Mouse (Mus musculus): ENCODE data around the gene Adgrg2.

The Adgrg2 gene

DNA sequence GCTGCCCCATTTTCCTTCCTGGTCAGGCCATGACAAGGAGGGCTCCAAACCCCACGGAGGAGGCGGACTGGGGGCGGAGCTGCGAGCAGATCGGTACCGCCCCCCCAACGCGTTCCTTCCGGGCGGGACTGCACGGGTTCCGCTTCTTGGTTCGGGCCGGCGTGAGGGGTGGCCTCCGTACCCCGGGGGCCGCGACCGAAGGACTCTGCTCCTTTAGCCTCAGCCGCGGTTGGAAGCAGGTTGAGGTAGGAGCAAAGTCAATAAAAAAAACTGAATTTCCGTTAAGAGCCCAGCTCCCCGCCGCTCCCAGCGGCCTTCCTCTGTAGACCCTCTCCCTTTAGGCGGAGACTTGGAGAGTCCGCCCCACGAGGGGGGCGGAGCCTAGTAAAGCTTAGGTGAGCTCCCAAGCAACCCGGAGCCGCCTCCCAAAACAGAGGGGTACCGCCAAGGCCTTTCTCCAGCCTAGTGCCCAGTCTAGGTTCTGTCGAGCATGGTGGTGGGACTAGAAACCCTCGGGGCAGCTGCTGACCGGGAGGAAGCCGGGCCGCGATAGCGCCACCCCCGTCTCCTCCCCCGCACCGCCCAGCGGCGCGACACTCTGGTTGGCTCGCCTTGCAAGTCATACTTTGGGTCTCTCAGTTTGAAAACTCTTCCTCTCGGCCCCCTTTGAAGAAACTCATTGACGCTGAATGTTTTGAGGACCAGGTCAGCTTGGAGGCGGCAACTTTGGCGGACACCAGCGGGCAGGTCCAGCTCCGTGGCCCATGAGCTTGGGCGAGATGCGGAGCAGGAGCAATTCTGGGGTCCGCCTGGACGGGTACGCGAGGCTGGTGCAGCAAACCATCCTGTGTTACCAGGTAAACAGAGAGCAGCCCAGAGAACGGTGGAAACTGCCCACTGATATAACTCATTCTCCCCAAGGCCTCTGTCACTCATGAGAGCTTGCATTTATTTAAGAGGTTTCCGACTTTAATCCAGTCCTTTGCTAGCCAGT lies 111.9 kb downstream of the Adgrg2 start, which contains the start of gene Phka2:
Gene Phka2, plus strand, starts transcription at position 119 of the 994 bp plus-strand sequence.
- DNase-seq (ENCODE audit: low spot score): peak; percentile 82

DNA sequence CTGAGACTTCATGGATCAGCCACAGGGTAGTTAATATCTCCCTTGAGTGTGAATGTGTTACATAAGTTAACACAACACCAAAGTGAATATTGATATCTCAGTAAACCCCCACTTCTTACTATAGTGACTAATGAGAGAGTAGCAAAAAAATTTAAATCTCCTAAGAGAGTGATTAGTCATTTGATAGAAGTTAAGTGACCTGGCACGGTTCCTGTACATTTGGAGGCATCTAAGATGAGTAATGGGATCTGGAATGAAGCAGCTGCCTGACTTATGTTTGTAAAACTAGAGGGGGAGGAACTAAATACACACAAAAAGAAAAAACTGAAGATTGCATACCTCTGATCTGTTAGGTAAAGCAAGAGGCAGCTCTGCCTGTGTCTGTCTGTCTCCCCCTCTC lies 118.6 kb downstream of the Adgrg2 start:
- no peak for DNase-seq (ENCODE audit: low spot score)

DNA sequence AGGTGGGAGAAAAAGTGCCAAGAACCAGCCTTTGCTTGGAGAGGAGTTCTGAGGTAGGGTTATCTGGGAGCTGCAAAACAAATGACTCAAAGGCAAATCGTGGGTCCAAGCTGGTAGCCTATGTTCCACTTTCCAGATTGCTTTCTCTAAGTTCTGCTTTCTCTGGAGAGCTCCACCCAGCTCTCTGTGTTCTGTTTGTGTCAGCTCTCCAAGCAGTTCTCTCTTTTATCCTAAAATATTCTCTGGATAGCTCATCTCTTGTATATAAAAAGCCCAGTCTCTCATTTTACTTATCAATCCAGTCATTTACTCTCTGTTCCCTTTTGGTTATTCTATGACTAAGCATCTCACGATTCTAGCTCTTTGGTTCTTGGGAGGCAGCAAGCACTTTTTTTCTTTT lies 119.7 kb downstream of the Adgrg2 start:
- DNase-seq (ENCODE audit: low spot score): no peak

- no peak for DNase-seq (ENCODE audit: low spot score)
Observed at GRCm38 (mm10) chrX:160516027-160516426, 125.5 kb downstream of the Adgrg2 start.

- DNase-seq (ENCODE audit: low spot score): no peak
Observed at GRCm38 (mm10) chrX:160542772-160543171, 152.3 kb downstream of the Adgrg2 start.

Data from embryo, embryonic 10 days (tissue).